Mouse (Mus musculus): ENCODE measurements at regions not wholly inside any gene's neighbourhood (a gene's known extent, or its start where the extent isn't known, plus 50 kb on each side); places are given as distances from the start of the nearest gene placed in this dataset.

DNA sequence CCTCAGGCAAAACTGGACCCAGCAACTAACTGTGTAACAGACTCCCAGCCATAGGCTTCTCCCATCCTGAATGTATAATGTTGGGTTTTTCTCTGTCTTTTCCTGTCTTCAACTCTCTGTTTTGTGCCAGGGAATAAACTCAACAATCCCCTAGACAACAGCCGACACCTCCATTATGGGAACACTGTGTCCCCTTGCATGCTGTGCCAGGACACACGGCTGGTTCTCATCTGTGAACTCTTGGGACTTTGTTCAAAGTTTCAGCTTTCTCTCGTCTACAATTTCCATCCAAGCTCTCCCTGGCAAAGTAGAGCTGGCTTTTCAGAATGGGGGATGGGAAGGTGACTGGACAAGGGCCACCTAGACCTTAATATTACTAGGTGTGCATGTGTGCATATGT is 56.1 kb upstream of the Kcng1 start:
- DNase-seq, result no peak

DNA sequence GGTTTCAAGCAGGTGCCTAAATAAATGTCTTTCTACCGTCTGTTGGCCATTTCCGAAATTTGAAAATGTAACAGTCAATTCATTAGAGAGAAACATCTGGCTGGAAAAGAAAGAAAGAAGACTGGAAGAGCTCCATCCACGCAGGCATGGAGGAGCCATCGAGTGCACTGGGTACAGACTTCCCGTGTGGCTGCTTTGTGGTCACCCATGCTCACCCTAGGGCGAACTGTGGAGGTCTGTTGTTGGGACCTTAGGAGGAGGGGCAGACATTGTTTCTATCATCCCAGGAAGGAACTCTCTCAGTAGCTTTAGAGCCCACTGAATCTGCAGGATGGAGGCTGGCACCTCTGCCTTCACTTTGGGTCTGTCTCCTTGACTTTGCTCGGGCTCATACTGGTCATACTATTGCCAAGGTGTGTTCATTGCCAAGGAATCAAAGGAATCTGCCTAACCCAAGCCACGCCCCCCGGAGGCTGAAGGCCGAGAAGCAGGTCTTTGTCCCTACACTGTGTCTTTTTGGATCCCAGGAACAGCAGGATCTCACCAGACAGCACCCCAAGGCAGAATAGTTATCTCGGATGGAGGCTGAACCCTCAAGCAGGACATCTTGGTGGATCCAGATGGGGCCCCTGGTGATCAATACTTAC is 54.3 kb upstream of the Kcng1 start:
- no peak for DNase-seq

DNA sequence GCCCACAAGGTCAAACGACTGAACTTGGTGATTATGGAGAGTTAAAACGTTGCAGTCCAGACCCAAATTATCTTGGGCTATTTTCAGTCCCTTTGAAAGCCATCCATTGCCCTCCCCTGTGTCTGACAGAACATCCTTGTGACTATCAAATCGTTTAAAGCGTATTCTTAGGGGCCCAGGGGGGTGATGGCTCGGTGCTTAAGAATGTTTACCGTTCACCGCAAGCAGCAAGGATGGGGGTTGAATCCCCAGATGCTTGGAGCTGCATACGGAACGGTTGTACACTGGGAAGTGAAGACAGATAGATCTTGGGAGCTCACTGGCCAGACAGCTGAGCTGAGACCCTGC is 52.7 kb upstream of the Kcng1 start:
- DNase-seq, result no peak

DNA sequence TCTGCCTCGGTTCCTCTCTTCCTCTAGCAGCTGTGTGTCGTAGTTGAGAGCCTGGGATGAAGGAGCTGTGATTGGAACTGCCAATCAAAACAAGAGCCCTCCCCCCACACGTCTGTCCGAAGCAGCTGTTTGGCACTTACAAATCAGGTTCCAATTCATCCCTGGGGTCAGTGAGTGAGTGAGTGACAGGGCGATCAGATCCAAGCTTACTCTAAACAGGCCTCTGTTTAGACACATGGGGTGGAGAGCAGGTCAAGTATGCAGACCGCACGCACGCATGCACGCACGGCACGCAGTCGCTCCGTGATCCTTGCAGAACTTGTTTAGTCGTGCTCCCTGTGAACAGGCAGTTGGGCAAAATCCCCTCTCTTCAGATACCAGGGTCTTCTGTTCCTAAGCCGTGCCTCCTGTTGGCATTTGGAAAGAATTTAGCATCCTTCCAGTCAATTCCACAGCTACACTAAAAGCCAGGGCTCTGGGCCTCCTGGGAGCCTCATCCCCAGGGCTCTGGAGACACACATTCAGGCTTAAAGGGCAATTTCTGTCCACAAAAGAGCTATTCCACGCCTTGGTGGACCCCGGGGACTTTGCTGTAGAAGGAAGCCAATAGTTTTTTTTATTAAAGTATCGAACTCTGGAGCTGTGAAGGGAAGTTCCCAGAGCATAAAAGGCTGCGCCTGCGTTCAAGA is 52.2 kb upstream of the Kcng1 start:
- no peak for DNase-seq

DNA sequence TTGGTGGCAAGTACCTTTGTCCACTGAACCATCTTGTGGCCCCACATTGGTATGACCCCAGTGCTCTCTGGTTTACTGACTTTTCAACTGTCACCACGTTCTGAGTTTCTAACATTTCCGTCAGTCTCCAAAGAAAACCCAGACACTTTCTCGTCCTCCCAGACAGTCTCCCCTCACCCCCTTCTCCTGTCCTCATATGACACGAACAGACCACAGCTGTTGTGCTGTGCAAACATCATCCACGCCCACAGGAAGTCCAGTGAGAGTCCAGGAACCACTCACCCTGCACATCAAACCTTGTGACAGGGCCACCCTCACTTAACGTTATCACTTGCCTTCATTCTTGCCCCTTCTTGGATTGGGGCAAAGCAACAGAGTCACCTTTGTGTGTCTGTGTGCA is 51.4 kb upstream of the Kcng1 start:
- DNase-seq, result peak; percentile 29 to 49
